Mouse (Mus musculus): ENCODE measurements around the gene Lmln. TPM values are rescaled to one million over a fixed set of nuclear protein-coding genes. Genes with fewer than 3 reads are reported as not detected.
"Not testable (repeated sequence)": the region's sequence is repeated elsewhere in the genome, so short reads cannot be mapped to it uniquely, and the experiment has no call there.

Gene Lmln
- polyA plus RNA-seq, 1 experiment from 2014 or later = 3.3 TPM

GRCm38 (mm10) chr16:33127052-33127451 is 64.7 kb downstream of the Lmln start:
- 83% methylated on average over 6 of the region's 6 CpGs for WGBS (ENCODE audit: insufficient replicate concordance)
- no peak overlapping the region for H3K9ac ChIP-seq (ENCODE audit: low read depth, low read length)
- no peak for ATAC-seq (replicated peaks; ENCODE audit: insufficient number of reproducible peaks, low FRiP score, low TSS enrichment)

GRCm38 (mm10) chr16:33130731-33131130 is 68.4 kb downstream of the Lmln start:
- no peak overlapping the region for H3K4me2 ChIP-seq
- no peak overlapping the region for H3K27ac ChIP-seq (ENCODE audit: low read depth, low read length)
- no peaks in the 10 kb centered on the region for H3K9me3 ChIP-seq (replicated peaks; ENCODE audit: control insufficient read depth, low read length)
- H3K36me3 ChIP-seq (ENCODE audit: control insufficient read depth, insufficient read depth, low read length) = no peaks in the 10 kb centered on the region
- ATAC-seq (replicated peaks; ENCODE audit: insufficient number of reproducible peaks, low FRiP score, low TSS enrichment) = no peak
- H3K27me3 ChIP-seq (ENCODE audit: control insufficient read depth, insufficient read depth, low read length) = no peaks in the 10 kb centered on the region
- H3K4me3 ChIP-seq (ENCODE audit: low read depth, low read length) = no peak overlapping the region
- no peaks in the 10 kb centered on the region for H3K4me1 ChIP-seq (ENCODE audit: control insufficient read depth, insufficient read depth, low read length)
- H3K9ac ChIP-seq (ENCODE audit: low read depth, low read length) = no peak overlapping the region
- 41% methylated on average over 4 of the region's 4 CpGs for WGBS (ENCODE audit: insufficient replicate concordance)

More at GRCm38 (mm10) chr16:33127052-33127451, 64.7 kb downstream of the Lmln start:
- Histone ChIP-seq H3K4me2 (no peak overlapping the region), H3K27ac (ENCODE audit: low read depth, low read length) (no peak overlapping the region), H3K4me3 (ENCODE audit: low read depth, low read length) (no peak overlapping the region), H3K27me3 (ENCODE audit: control insufficient read depth, insufficient read depth, low read length) (no peaks in the 10 kb centered on the region), H3K4me1 (ENCODE audit: control insufficient read depth, insufficient read depth, low read length) (peaks cover 16% of the 10 kb centered on the region), H3K9me3 (replicated peaks; ENCODE audit: control insufficient read depth, low read length) (no peaks in the 10 kb centered on the region), H3K36me3 (ENCODE audit: control insufficient read depth, insufficient read depth, low read length) (no peaks in the 10 kb centered on the region)

- Histone ChIP-seq H3K4me2 (no peak overlapping the region), H3K4me1 (ENCODE audit: control insufficient read depth, insufficient read depth, low read length) (no peaks in the 10 kb centered on the region), H3K9me3 (replicated peaks; ENCODE audit: control insufficient read depth, low read length) (no peaks in the 10 kb centered on the region), H3K27me3 (ENCODE audit: control insufficient read depth, insufficient read depth, low read length) (no peaks in the 10 kb centered on the region), H3K4me3 (ENCODE audit: low read depth, low read length) (no peak overlapping the region), H3K9ac (ENCODE audit: low read depth, low read length) (no peak overlapping the region), H3K36me3 (ENCODE audit: control insufficient read depth, insufficient read depth, low read length) (no peaks in the 10 kb centered on the region), H3K27ac (ENCODE audit: low read depth, low read length) (no peak overlapping the region)
- WGBS (ENCODE audit: insufficient replicate concordance) = 78% methylated on average over 13 of the region's 13 CpGs
- no peak for ATAC-seq (replicated peaks; ENCODE audit: insufficient number of reproducible peaks, low FRiP score, low TSS enrichment)
Observed at GRCm38 (mm10) chr16:33133186-33133585, 70.9 kb downstream of the Lmln start.

GRCm38 (mm10) chr16:33135167-33135566 is 72.8 kb downstream of the Lmln start:
- Histone ChIP-seq H3K4me3 (ENCODE audit: low read depth, low read length) (no peak overlapping the region), H3K9ac (ENCODE audit: low read depth, low read length) (no peak overlapping the region), H3K9me3 (replicated peaks; ENCODE audit: control insufficient read depth, low read length) (no peaks in the 10 kb centered on the region), H3K27ac (ENCODE audit: low read depth, low read length) (no peak overlapping the region), H3K27me3 (ENCODE audit: control insufficient read depth, insufficient read depth, low read length) (no peaks in the 10 kb centered on the region), H3K36me3 (ENCODE audit: control insufficient read depth, insufficient read depth, low read length) (no peaks in the 10 kb centered on the region), H3K4me1 (ENCODE audit: control insufficient read depth, insufficient read depth, low read length) (no peaks in the 10 kb centered on the region), H3K4me2 (no peak overlapping the region)
- 55% methylated on average over 4 of the region's 4 CpGs for WGBS (ENCODE audit: insufficient replicate concordance)
- ATAC-seq (replicated peaks; ENCODE audit: insufficient number of reproducible peaks, low FRiP score, low TSS enrichment) = no peak

GRCm38 (mm10) chr16:33139061-33139460 is 76.7 kb downstream of the Lmln start:
- H3K36me3 ChIP-seq (ENCODE audit: control insufficient read depth, insufficient read depth, low read length); H3K9me3 ChIP-seq (replicated peaks; ENCODE audit: control insufficient read depth, low read length); H3K27ac ChIP-seq (ENCODE audit: low read depth, low read length); H3K27me3 ChIP-seq (ENCODE audit: control insufficient read depth, insufficient read depth, low read length); H3K4me3 ChIP-seq (ENCODE audit: low read depth, low read length); H3K4me1 ChIP-seq (ENCODE audit: control insufficient read depth, insufficient read depth, low read length); H3K4me2 ChIP-seq; H3K9ac ChIP-seq (ENCODE audit: low read depth, low read length); ATAC-seq (replicated peaks; ENCODE audit: insufficient number of reproducible peaks, low FRiP score, low TSS enrichment): not testable (repeated sequence)
- WGBS (ENCODE audit: insufficient replicate concordance) = 81% methylated on average over 6 of the region's 7 CpGs

- Histone ChIP-seq H3K27ac (ENCODE audit: low read depth, low read length) (no peak overlapping the region), H3K4me1 (ENCODE audit: control insufficient read depth, insufficient read depth, low read length) (no peaks in the 10 kb centered on the region), H3K9ac (ENCODE audit: low read depth, low read length) (no peak overlapping the region), H3K27me3 (ENCODE audit: control insufficient read depth, insufficient read depth, low read length) (no peaks in the 10 kb centered on the region), H3K4me3 (ENCODE audit: low read depth, low read length) (no peak overlapping the region), H3K9me3 (replicated peaks; ENCODE audit: control insufficient read depth, low read length) (no peaks in the 10 kb centered on the region), H3K36me3 (ENCODE audit: control insufficient read depth, insufficient read depth, low read length) (no peaks in the 10 kb centered on the region), H3K4me2 (no peak overlapping the region)
- ATAC-seq (replicated peaks; ENCODE audit: insufficient number of reproducible peaks, low FRiP score, low TSS enrichment) = no peak
- 54% methylated on average over 3 of the region's 3 CpGs for WGBS (ENCODE audit: insufficient replicate concordance)
Observed at GRCm38 (mm10) chr16:33141758-33142280, 79.5 kb downstream of the Lmln start.

GRCm38 (mm10) chr16:33143452-33143851 is 81.1 kb downstream of the Lmln start:
- Histone ChIP-seq H3K9me3 (replicated peaks; ENCODE audit: control insufficient read depth, low read length) (no peaks in the 10 kb centered on the region), H3K36me3 (ENCODE audit: control insufficient read depth, insufficient read depth, low read length) (no peaks in the 10 kb centered on the region), H3K27me3 (ENCODE audit: control insufficient read depth, insufficient read depth, low read length) (no peaks in the 10 kb centered on the region), H3K27ac (ENCODE audit: low read depth, low read length) (no peak overlapping the region), H3K4me3 (ENCODE audit: low read depth, low read length) (no peak overlapping the region), H3K4me2 (no peak overlapping the region), H3K9ac (ENCODE audit: low read depth, low read length) (no peak overlapping the region), H3K4me1 (ENCODE audit: control insufficient read depth, insufficient read depth, low read length) (no peaks in the 10 kb centered on the region)
- WGBS (ENCODE audit: insufficient replicate concordance) = 57% methylated on average over 2 of the region's 2 CpGs
- no peak for ATAC-seq (replicated peaks; ENCODE audit: insufficient number of reproducible peaks, low FRiP score, low TSS enrichment)

GRCm38 (mm10) chr16:33146185-33146584 is 83.9 kb downstream of the Lmln start:
- Histone ChIP-seq H3K4me1 (ENCODE audit: control insufficient read depth, insufficient read depth, low read length) (no peaks in the 10 kb centered on the region), H3K27me3 (ENCODE audit: control insufficient read depth, insufficient read depth, low read length) (no peaks in the 10 kb centered on the region), H3K9me3 (replicated peaks; ENCODE audit: control insufficient read depth, low read length) (no peaks in the 10 kb centered on the region), H3K9ac (ENCODE audit: low read depth, low read length) (no peak overlapping the region), H3K4me3 (ENCODE audit: low read depth, low read length) (no peak overlapping the region), H3K27ac (ENCODE audit: low read depth, low read length) (no peak overlapping the region), H3K4me2 (no peak overlapping the region), H3K36me3 (ENCODE audit: control insufficient read depth, insufficient read depth, low read length) (no peaks in the 10 kb centered on the region)
- WGBS (ENCODE audit: insufficient replicate concordance) = 94% methylated on average over 3 of the region's 3 CpGs
- ATAC-seq (replicated peaks; ENCODE audit: insufficient number of reproducible peaks, low FRiP score, low TSS enrichment) = no peak

- no peak overlapping the region for H3K9ac ChIP-seq (ENCODE audit: low read depth, low read length)
- H3K27me3 ChIP-seq (ENCODE audit: control insufficient read depth, insufficient read depth, low read length) = no peaks in the 10 kb centered on the region
- H3K9me3 ChIP-seq (replicated peaks; ENCODE audit: control insufficient read depth, low read length) = no peaks in the 10 kb centered on the region
- H3K4me3 ChIP-seq (ENCODE audit: low read depth, low read length) = no peak overlapping the region
- no peaks in the 10 kb centered on the region for H3K4me1 ChIP-seq (ENCODE audit: control insufficient read depth, insufficient read depth, low read length)
- H3K4me2 ChIP-seq = no peak overlapping the region
- no peak overlapping the region for H3K27ac ChIP-seq (ENCODE audit: low read depth, low read length)
- 77% methylated on average over 4 of the region's 4 CpGs for WGBS (ENCODE audit: insufficient replicate concordance)
- ATAC-seq (replicated peaks; ENCODE audit: insufficient number of reproducible peaks, low FRiP score, low TSS enrichment) = no peak
- no peaks in the 10 kb centered on the region for H3K36me3 ChIP-seq (ENCODE audit: control insufficient read depth, insufficient read depth, low read length)
Observed at GRCm38 (mm10) chr16:33148135-33148534, 85.8 kb downstream of the Lmln start.
